Mouse (Mus musculus) testis, adult 2 months (tissue): ENCODE results near the gene C1ra.

ENCODE experiments used
- CTCF ChIP-seq: fragments of 200-500 bp; IDR thresholded peaks from 2 replicates; pipeline ENCODE4 v1.5.1; 2012; ENCODE audit warnings: low read depth, mild to moderate bottlenecking, inconsistent platforms, low read length, moderate library complexity; ENCODE audit not compliant: control insufficient read depth, insufficient read depth, insufficient replicate concordance
- POLR2A ChIP-seq: fragments of 200-500 bp; IDR thresholded peaks from 2 replicates; pipeline ENCODE4 v1.6.1; 2012; ENCODE audit warnings: low read depth, mild to moderate bottlenecking, inconsistent platforms, low read length, moderate library complexity; ENCODE audit not compliant: control insufficient read depth

DNA sequence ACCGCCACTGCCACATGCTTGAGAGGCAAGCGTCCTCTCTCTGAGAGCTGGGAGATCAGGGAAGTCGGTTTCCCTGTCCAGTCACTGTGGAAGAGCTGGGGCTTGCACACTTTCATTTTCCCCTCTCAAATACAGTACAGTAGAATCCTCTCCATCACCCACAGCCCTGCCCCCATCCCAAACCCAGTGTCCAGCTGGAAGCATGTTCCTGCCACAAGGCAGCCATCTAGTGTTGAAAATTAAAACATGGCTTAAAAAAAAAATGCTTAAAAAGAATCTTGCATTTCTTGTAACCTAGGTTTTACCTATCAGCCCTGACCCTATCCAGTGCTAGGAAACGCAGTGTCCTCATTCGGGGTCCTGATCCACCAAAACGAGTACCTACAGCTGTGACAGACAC is 32.3 kb downstream of the C1ra start:
- TF ChIP-seq CTCF (no peak), POLR2A (no peak)
